Mouse (Mus musculus) kidney, adult 18-20 months (tissue): Measurements from ENCODE around the gene Nhsl2.
"Not testable (repeated sequence)": the region's sequence is repeated elsewhere in the genome, so short reads cannot be mapped to it uniquely, and the experiment has no call there.

Experiments
- DNase-seq: peaks from one replicate; pipeline ENCODE4 v3.0.0; 2021

Gene Nhsl2

DNA sequence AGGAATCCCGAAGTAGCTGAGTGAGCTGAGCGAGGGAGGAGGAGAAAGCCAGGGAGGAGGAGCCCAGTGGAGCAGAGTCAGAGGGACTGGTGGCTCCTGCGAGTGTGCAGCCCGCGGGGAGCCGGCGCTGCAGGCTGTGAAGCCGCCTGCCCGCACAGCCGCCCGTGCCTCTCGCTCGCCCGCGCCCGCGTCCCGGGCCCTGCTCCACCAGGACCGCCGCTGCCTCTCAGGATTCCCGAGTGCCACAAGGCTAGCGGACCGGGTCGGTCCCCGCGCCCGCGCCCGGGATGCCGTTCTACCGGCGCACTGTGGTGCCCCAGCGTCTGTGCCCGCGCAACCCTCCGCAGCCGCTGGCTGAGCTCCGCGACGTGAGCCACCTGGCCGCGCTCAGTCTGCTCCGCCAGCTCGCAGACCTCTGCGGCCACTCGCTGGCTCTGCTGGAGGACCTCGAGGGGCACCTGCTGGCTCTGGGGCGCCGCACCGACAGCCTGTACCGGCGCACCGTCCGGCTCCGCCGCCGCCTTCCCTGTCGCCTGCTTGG is at the start of gene Nhsl2:
TSS of gene Nhsl2 (plus strand) at position 105 of the 541 bp plus-strand sequence.
- DNase-seq, result peak; percentile 64

DNA sequence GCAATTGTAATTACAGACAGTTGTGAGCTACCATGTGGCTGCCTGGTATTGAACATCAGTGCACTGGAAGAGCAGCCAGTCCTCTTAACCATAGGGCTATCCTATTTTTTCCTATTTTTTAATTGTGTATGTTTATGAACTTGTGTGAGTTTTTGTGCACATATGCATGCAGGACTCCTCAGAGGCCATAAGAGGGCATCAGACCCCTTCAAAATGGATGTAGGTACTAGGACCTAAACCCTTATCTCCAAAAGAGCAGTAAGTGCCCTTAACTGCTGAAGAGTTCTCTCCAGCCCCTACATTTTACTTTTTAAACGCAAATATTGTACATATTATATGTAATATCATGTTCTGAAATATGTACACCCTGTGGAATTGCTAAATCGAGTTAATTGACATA is 43.7 kb upstream of the Nhsl2 start:
- no peak for DNase-seq

DNA sequence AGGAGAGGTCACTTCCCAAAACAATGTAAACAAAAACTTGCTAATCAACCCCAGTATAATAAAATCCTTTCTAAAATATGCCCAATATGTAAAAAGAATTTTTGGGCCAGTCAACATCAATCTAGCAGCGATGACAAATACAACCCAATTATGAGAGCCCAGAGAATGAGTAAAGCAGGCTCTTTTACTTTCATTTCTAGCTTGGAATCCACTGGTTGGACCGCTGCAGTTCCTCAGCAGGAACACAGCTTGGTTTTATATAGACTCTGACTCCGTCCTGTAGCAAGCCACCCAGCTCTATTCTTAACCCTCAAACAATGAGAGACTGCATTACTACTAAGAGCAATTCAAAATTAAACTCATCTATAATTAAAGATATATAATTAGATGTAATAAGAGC is 37.4 kb upstream of the Nhsl2 start:
- DNase-seq, result no peak

DNA sequence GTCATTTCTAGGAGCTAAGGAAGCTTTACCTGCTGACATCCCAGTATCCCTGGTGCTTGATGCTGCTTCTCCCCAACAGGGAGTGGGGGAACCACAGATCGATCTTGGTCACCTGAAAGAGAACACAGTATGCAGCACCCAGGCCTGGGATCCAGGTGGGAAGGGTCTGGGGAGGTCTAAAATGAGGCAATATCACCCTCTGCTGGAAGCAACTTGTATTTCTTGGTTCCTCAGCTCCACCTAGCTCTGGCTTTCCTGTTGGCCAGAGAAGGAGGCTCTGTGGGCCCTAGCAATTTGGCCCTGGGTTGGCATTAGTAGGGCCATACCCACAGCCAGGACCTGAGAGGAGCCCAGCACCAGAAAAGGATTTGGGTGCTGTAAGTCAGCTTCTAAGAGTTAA is 30.0 kb upstream of the Nhsl2 start:
- DNase-seq, result peak; percentile 11

DNA sequence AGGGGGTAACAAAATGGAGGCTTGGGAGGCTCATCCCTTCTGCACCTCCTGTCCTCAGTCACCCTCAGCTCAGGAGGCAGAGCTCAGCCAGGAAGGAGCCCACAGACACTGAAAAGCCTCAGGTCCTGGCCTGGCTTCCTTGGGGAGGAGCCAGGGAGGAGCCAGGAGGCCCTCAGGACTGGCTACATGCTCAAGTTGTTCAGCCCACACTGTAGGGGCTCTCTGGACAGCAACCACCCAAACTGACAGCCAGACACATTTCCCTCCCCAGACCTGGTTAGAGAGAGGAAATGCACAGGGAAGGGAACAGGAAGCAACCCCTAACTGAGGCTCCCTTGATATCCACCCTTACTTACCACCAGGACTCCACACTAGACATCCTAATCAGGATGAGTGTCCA is 29.2 kb upstream of the Nhsl2 start:
- not testable (repeated sequence) for DNase-seq

DNA sequence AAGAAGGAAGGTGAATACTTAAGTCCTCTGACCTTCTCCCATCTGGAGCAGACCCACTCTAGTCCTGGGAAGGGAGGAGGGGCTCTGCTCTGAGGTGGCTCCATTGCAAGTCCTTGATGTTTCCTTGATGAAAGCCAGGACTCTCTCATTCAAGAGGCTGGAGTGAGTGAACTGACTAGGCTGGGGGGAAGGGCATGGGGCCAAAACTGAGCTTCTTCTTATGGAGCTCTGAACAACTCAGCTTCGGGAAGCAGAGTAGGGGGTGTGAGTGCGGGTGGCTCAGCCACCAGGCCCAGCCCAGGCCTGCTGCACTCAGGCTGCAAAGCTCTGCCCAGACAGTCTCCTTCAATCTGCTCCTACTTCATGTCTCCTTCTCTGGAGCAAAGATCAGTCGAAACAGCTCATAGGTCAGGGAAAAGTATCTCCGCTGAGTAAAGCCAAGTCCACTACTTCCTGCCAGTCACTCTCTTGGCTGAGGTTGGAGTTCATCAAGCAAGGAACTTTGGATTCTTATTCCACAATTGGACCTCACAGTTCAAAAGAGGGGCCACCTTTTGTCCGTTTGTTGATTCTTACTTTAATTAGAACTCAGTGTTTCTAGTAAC is 1.9 kb upstream of the Nhsl2 start:
- DNase-seq, result peak; percentile 17

DNA sequence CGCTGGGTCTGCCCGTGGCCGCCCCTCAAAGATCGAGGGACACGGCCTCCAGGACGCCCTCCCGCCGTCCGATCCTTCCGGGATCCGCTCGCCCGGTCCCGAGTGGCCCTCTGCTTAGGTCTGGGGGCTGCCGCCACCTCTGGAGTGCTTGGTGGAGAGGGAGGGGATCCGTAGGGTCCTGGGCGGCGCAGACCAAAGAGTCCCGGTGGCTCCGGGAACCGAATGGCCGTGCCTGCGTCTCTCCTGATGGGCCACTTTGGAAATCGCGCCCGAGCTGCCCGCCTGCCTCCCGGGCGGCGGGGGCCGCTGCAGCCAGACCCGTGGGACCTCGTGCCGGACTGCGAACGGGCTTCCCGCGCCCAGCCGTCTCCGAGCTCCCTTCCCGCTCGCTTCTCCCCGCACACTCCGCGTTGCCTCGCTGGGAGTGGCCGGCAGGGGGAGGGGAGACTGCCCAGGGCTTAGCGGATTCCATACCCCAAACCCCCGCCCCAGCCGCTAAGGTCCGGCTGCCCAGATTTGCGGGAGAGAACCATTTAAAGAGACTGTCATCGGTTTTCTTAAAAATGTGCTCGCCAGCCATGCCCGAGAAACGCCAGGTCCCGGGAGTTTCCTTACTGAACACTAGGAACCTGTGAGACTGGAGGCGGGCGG is 841 bp downstream of the Nhsl2 start:
- peak; percentile 33 for DNase-seq

DNA sequence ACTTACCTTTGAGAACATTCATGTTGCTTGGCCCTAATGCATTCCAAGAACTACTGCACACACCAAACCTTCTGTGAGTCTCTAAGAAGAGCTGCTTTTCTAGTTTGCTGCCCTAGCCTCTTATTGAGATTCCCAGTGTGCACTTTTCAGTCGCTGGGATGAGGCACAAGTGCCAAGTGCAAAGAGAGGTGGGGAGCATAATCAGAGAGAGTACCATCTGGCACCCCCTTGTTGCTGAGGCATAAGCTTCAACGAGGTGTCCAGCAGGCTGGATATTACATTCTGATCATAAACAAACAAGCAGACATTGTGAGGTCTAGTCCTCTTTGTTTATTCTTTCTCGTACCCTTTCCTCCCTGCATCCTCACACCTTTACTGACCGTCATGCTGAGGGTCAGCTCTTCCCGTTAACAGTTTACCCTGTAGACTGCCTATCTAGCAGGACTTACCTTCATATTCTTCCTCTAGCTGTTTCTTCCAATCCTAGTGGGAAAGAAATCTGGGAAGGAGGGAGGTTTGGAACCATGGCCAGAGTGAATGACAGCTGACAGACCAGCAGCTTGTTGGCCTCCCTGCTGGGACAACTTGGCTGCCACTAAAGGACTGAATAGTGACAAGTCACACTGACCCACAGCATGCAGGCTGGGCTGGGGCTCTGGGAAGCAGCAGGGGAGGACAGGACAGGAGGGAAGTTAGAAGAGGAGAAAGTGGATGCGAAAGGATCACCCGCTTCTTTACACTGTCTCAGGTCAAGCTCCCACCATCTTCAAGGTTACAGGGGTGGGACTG is 2.6 kb downstream of the Nhsl2 start:
- no peak for DNase-seq

DNA sequence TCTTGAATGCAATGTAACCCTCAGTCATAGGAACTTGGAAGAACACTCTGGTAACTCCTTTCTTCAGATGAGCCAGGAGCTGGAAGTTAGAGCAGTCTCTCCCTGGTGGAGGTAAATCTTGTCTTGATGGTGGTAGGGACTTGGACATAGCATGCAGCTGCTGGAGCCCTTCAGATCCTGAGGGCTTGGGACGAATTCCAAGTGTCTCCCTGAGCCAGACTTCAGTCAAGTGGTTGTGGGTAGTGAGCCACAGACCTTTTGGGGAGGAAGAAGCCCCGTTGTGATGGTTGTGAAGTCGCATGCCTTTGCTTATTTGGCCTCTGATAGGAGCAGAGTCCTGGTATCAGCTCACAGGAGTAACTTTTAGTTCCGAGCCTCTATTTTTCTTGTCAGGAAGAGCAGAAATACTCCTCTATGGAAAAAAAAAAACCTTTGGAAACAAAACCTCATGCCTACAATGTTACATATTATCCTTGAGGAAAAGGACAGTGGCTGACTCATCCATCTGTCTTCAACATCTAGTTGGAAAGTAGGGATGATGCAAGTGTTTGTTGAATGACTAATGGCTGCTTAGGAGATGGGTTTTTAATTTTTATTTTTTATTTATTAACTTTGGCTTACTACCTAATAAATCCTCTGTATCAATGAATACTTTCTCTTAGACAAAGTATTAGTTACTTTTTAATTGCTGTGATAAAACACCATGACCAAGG is 14.6 kb downstream of the Nhsl2 start:
- no peak for DNase-seq

DNA sequence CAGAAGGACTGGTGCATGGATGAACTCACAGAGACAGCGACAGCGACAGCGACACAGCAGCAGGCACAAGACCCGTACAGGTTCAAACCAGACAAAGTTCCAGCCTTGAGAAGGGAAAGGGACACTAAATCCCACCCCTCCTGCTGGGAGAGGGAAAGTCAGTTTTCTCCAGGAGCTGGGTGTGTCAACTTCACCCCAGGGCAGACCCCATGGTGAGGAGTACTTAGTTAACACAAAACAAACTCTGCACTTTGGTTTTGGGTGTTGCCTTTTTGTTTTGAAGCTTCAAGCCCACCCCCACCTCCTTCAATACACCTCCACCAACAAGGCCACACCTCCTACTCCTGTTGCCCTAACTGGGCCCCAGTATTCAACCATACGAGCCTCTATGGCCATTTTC is 15.6 kb downstream of the Nhsl2 start:
- DNase-seq, result no peak

DNA sequence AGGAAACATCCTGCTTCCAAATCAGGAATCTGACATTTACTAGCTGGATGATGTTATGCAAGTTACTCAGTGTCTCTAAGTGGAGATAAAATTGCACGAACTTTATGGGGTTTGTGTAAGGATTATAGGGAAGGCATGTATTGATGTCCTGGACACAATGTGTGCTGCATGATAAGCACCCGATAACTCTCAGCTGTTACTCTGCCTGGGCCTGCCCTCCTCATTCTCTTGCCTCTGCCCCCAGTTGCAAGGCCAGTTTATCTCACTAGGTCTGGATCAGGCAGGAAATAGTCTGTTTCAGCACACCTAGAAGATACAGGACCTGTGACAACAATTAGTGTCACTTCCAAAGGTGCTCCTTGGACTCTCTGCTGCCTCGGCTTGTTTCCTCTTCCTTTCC is 25.0 kb downstream of the Nhsl2 start:
- no peak for DNase-seq

DNA sequence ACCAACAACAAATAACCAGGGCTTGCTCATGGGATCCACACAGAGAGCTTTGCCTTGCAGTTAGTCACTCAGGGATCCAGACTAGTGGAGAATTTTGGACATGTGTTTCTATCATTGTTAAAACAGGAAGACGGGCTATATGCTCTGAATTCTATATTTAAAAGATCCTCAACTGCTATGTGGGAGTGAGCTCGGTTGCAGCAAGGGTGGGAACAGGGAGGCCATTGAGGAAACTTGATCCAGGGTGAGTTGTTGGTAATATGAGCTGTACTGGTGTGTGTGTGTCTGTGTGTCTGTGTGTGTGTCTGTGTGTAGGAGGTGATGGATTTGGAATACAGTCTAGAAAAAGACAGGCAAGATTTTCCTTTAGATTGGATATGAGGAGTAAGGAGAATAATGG is 25.7 kb downstream of the Nhsl2 start:
- DNase-seq, result no peak

DNA sequence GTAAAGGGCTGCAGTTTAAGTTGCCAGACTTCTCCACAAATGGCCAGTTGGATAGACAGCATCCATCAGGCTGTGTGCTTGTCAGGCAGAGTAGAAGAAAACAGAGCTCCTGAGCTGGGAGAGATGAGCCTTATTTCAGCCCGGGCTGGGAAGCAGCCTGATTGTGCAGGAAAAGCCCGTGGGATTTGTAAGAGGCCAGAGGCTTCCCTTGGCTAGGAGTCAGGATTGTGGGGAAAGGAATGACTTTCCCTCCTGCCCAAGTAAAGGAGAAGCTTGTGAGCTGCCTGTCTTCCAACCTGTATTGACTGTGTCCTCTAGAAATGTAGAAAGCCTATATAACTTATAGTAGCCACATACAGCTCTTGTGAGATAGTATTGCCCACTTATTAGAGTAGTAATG is 27.0 kb downstream of the Nhsl2 start:
- DNase-seq, result no peak

DNA sequence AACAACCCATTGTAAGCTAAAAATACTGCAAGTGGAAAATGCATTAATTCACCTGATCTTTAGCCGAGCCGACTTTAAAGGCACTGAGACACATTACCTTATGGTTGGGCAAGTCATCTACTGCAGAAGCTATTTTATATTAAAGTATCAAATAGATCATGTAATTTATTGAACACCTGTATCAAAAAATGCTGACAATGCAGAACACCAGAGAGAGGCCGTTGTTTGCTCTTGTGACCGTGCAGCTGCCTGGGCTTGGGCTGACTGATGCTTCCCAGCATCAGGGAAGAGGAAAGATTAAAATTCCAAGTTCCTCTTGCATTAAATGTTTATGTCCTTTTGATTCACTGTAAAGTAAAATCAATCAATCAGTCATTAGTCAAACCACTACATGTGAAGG is 28.7 kb downstream of the Nhsl2 start:
- DNase-seq, result no peak

DNA sequence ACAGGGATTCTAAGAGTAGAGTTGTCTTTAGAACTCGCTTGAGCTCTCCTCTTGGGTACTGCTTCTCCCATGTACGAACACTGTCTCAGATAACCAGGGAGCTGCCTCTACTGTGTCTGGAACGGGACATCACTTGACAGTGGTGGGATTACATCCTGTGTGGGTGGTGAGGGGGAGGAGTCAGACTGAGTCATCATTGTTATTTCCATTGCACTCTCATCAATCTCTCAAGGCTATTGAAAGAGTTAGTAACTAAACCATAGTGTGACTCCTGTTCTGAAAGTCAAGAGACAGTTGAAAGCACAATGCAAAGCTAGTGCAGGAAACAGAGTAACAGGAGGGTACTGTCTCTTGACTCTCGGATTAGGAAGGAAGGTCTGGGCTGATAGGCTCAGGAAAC is 29.4 kb downstream of the Nhsl2 start:
- no peak for DNase-seq

DNA sequence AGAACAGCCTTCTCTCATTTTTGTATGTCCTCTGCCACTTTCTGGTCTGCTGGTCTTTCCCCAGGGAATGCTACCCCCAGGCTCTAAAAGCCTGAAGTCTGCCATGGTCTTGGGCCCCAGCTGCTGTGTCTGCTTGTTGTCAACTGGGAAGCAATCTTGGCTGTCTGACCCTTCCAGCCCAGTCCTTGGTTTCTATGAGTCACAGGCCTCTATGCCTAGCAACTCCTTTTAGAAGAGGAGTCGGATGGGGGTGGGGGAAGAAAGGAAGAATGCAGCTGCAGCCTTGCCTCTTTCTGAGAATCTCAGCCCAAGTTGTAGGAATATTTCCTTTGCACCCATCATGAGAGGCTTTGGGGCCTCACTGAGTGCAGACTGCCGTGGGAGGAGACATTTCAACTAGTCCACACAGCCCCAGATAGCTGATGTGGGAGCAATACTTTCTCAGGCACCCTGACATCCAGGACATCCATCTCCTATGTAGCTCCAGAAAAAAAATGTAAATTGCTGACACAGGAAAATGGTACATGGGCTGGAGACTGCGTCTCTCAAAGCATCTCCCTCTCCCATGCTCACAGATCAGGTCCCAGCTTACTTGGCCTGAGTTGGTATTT is 33.1 kb downstream of the Nhsl2 start:
- DNase-seq, result no peak

DNA sequence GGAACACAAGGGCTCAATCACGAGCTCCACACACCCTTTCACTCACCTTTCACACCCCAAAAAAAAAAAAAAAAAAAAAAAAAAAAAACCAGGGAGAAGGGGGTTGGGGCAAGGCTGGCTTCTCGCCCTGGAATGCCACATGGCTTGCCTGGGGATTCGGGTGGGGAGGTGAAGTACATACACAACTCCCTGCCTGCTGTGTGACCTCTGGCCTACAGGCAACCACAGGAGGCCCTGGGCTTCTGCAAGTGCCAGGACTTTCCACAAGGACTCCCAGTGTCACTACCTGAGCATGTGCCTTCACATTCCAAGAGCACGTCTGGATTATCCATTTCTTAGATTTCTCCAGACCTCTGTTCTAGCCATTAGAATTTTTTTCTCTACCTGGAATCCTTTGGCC is 40.2 kb downstream of the Nhsl2 start:
- DNase-seq, result peak; percentile 45

DNA sequence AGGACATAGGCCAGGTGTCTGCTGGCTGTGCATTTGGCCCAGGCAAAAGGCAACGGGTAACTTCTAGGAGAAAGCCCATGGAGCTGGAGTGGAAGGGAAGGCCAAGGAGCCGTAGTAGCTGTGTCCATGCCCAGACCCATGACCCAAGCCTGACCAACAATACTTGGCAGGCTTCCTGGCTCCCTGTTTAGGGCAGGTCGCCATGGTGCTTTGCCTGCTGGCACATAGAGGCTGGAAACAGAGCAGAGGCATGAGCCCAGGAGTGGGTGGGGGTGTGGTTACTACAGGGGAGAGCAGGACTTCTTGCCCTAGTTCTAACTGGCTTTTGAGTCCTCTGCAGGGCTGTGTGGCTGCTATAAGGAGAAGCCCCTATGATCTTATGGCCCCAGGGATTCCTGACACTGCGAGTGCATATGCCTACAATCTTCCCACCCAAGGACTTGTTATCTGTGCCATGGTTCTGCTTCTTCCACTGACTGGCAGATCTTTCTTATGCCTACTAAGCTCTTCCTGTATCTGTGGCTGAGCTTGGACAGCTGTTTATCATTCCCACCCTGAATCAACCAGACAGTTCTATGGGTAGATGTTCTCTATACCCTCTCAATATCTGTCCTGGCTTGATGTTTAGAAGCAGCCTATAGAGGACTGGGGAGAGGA is 40.8 kb downstream of the Nhsl2 start:
- DNase-seq, result peak; percentile 70

DNA sequence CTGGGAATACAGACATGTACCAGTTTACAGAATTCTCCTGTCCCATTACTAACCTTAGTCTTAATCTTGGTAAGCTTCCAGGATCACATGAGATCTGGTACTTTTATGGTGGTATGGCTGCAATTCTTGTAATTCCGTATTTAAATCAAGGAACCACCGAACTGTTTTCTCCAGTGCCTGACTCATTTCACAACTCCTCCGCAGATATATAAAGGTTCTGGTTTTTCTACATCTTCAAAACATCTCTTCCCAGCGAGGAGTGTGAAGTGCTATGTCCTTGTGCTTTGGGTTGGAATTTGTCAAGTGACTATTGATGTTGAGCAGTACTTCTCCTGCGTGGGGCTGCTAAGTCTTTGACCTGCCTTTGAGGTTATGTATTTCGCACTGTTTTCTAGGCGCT is 44.6 kb downstream of the Nhsl2 start:
- no peak for DNase-seq

DNA sequence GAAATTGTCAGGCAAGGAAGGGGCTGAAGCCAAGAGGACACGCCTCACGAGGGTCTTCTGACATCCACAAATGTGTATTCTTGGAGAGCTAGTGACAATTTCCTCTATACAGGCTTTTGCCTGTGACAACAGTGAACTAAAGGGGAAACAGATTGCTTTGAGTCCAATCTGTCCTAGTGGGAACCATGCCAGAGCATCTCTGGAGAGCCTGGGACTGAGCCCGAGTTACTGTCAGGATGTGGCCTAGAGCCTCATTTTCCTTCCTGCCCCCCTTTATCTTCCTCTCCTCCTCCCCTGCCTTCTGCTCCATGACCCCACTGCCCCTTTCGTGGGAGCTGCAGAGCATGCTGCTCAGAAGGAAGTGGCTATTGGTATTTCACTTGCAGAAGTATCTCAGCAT is 49.2 kb downstream of the Nhsl2 start:
- no peak for DNase-seq

DNA sequence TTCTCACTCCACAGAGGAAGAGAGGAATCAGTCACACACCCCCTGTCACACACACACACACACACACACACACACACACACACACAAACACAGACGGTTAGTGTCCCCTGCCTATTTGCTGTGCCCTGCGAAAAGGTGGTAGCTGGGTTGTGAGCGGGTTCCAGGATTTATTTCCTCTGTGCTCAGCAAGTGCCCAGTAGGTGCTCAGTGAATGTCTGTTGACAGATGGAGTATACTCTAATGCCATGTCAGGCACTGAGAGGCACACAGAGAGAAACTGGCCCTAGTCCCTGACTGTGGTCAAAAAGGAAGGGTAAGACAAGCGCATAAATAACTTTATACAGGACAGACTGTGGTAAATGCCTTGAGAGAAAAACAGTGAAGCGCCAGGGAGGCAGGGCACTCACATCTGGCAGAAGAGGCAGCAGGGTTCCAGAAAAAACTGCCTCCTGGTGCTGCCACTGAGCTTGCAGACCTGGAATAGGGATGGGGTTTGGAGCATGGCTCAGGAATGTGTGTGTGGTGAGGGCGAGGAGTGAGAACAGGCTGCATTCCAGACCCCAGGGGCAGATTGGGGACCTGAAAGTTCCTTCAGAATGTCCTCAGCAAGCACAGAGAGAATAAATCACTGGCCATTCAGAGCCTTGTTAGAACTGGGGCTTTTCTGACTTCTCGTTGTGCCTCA is 52.8 kb downstream of the Nhsl2 start:
- no peak for DNase-seq

DNA sequence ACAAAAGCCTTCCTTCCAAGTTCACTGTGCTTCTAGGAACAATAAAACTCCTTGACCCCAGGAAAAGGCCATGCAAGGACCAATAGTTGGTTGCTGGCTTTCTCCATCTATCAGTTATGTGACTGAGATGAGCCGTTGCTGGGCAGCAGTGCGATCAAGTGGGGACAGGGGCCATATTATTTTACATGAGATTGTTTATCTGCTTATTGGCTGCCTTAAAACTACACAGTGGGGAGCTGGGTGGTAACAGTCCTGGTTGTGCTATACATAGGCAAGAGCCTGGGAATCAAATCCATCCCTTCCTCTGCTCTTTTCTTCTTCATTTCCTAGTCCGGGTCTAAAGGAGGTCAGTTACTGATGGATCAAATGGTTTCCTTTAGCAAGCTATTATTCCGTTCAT is 53.4 kb downstream of the Nhsl2 start:
- no peak for DNase-seq
